Mouse (Mus musculus): ENCODE measurements around the gene Zc3hav1. TPM values are rescaled to one million over a fixed set of nuclear protein-coding genes. Genes with fewer than 3 reads are reported as not detected.
"Not testable (repeated sequence)": the region's sequence is repeated elsewhere in the genome, so short reads cannot be mapped to it uniquely, and the experiment has no call there.

The Zc3hav1 gene
- polyA plus RNA-seq, 1 experiment: 1.5 TPM

DNA sequence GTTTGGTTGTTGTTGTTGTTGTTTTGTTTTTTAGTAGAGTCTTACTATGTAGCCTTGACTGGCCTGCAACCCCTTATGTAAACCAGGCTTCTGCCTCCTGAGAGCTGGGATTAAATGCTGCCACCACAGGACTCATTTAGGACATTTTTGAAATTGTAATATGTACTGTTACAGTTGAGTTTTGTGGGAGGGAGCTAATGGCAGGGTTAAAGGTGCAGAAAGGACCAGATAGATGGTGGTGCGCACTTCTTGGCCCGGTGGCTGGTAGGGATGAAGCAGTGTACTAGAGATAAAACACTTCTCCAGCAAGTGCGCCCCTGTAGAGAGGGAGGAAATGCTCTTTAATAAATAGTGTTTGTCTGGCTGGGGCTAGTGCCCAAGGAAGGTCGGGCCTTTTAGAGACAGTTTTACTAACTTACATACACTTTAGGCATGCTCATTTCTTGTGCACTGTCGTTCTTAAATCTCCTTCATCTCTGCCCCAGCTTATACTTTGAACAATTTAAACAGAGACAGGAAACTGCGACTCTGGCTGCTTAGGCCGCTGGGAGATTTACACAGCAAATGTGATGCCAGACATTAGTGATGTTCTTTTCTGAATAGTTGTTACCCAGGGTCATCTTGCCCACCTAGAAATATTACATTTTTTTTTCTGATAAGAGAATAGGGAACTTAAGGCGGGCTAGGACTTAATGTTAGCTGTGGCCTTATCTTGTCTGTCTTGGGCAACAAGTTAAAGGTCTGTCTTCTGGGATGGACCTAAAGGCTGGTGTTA is 4.0 kb upstream of the Zc3hav1 start:
- TF ChIP-seq POLR2A (IDR thresholded peaks at IDR 0.05; ENCODE audit: borderline replicate concordance, extremely low read depth, insufficient read depth, insufficient read length, poor library complexity, severe bottlenecking): no peak
- DNase-seq (ENCODE audit: low read depth): no peak

DNA sequence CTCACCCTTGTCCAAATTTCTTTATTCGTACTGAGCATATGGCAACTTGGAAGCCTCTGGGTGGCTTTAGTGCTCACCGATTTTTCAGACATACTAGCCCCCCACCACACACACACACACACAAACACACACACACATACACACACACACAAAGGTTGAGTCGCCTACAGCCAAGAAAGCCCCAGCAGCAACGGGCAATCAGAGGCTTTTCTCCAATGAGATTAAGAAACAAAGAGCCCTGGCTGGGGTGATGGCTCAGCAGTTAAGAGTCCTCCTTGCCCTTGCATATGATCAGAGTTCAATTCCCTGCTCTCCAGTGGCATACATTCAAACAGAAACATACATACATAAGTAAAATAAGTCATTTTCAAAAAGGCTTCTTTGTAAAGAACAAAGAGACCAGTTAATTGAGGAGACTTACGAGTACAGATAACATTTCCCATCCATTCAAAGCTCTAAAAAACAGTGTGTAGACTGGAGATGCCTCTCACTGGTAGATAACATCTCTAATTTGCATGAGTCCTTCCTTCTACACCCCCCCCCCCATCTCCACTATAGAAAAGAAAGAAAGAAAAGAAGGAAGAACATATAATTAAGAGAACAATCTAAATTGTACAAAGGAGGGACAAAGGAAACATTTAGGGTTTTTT is 3.3 kb upstream of the Zc3hav1 start:
- no peak for DNase-seq (ENCODE audit: low read depth)

DNA sequence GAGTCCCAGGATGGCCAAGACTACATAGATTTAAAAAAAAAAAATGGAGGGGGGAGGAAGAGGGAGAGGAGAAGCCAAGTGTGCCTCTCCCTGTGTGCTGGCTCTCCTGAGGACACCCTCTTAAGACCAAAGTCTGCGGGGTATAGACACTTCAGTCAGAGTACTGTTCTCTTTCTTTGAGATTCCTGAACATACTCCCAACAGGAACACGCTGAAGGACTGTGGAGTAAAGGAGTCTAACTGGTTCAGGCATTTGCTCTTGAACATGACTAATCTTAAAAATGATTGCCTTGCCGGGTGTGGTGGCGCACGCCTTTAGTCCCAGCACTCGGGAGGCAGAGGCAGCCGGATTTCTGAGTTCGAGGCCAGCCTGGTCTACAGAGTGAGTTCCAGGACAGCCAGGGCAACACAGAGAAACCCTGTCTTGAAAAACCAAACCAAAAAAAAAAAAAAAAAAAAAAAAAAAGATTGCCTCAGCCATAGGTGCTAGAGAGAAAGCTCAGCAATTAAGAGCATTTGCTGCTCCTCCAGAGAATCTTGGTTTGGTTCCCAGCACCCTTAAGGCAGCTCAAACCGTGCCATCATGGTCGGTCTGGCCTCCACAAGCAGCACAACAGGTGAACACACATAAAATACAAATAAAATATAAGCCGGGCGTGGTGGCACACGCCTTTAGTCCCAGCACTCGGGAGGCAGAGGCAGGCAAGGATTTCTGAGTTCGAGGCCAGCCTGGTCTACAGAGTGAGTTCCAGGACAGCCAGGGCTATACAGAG is 2.4 kb upstream of the Zc3hav1 start:
- not testable (repeated sequence) for DNase-seq (ENCODE audit: low read depth)

More for the DNA sequence above, 3.3 kb upstream of the Zc3hav1 start:
- TF ChIP-seq CTCF (IDR thresholded peaks at IDR 0.05; ENCODE audit: borderline replicate concordance, extremely low read depth, insufficient read depth, insufficient read length) (no peak), POLR2A (IDR thresholded peaks at IDR 0.05; ENCODE audit: borderline replicate concordance, extremely low read depth, insufficient read depth, insufficient read length, poor library complexity, severe bottlenecking) (no peak)

DNA sequence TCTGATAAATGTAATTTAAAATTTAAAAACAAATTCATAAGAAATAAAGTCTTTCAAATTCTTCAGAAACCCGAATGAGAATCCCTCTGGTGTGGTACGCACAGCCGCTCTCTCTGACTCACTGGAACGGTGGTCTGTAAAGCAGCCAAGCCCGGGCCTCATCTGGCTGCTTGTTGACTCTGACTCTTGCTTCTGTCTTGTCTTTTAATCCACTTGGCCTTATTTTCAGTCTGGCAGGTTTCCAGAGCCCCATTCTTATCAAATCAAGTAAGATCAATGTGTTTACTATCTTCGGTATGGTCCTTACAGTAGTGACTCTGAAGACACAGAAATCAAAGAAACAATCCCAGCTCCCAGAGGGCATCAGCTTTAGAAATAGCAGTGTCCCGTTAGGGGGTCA is 1.5 kb upstream of the Zc3hav1 start:
- peak; percentile 27 for DNase-seq (ENCODE audit: low read depth)
- TF ChIP-seq CTCF (IDR thresholded peaks at IDR 0.05; ENCODE audit: borderline replicate concordance, extremely low read depth, insufficient read depth, insufficient read length) (no peak), POLR2A (IDR thresholded peaks at IDR 0.05; ENCODE audit: borderline replicate concordance, extremely low read depth, insufficient read depth, insufficient read length, poor library complexity, severe bottlenecking) (no peak)

DNA sequence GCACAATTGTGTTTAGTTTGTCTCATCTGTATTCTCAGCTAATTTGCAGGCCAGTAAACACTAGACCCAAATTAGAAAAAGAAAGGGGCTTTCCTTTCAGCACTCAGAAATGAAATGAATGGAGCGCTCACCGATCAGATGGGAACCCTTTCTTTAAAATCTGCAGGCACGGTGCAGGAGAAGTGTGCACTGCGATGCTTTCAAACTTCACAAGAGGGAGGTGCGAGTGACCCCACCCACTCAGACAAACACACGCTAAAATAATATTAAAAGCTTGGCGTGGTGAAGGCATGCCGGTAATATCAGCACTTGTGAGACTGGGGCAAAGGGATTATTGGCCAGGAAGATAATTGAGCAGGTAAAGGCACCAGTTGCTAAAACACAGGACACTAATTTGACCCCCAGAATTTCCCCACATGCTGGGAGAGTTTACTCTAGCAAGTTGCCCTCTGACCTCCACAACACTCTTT is 986 bp upstream of the Zc3hav1 start:
- DNase-seq (ENCODE audit: low read depth): no peak
- TF ChIP-seq POLR2A (IDR thresholded peaks at IDR 0.05; ENCODE audit: borderline replicate concordance, extremely low read depth, insufficient read depth, insufficient read length, poor library complexity, severe bottlenecking) (no peak), CTCF (IDR thresholded peaks at IDR 0.05; ENCODE audit: borderline replicate concordance, extremely low read depth, insufficient read depth, insufficient read length) (no peak)

DNA sequence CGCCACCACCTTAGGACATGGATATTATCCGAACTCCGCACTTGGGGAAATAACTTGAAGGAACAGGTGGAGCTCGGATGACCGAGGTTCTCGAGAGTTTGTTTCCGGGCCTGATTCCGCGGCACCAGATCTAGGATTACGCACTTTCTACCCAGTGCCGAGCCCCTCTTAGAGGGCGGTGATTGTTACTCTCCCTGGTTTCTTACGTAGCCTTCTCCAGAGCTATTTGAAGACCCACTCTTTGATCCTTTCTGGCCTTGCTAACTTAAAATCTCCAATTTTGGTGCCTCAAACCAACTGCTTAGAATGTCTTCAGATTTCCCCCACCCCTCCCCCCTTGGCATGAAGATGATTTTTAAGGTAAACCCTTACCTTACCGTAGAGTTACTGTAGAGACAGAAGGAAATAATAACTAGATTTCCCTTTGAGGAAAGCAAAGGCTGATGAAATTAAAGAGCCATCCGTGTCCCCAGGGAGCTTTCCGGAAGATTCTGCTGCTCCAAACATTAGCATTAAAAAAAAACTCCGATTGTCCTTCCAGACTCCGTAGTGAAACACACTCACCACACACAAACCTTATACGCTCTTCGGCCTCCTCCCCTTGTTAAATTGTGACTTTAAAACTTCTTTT is 435 bp upstream of the Zc3hav1 start:
- no peak for TF ChIP-seq POLR2A (IDR thresholded peaks at IDR 0.05; ENCODE audit: borderline replicate concordance, extremely low read depth, insufficient read depth, insufficient read length, poor library complexity, severe bottlenecking)
- no peak for TF ChIP-seq CTCF (IDR thresholded peaks at IDR 0.05; ENCODE audit: borderline replicate concordance, extremely low read depth, insufficient read depth, insufficient read length)
- DNase-seq (ENCODE audit: low read depth): peak; percentile 31

DNA sequence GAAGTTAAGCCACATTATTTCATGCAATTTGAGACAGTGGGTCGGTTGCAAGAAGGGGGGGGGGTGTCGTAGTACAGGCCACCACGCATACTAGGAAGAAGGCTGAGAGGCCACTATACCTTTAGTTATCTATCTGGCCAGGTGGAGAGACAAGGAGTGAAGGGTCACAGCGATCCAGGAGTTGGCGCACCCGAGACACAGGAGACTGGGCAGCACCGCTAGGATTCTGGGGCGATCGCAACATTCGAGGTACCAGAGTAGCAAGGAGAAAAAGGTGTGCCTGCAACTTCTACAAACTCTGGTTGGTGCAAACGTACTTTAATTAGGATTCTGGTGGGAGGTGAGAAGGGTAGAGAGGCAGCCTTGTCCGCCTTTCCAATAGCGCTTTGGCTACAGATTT is 1.2 kb downstream of the Zc3hav1 start:
- TF ChIP-seq CTCF (IDR thresholded peaks at IDR 0.05; ENCODE audit: borderline replicate concordance, extremely low read depth, insufficient read depth, insufficient read length): no peak
- TF ChIP-seq POLR2A (IDR thresholded peaks at IDR 0.05; ENCODE audit: borderline replicate concordance, extremely low read depth, insufficient read depth, insufficient read length, poor library complexity, severe bottlenecking): no peak
- no peak for DNase-seq (ENCODE audit: low read depth)

DNA sequence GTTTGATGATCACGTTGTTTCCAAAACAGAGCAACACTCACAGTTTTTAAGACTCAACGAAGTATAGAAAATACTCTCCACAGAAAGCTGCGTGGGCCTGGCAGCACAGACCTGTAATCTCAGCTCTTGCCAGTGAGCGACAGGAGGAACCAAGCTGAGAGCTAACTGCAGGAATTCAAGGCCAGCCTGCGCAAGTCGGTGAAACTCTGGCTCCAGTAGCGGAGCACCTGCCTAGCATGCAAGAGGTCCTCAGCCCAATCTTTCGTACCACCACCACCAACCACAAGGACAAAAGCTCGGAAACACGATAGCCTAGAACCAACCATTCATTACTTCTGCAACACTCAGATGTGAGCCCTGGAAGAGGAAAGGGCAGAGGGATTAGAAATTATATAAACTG is 2.0 kb downstream of the Zc3hav1 start:
- TF ChIP-seq POLR2A (IDR thresholded peaks at IDR 0.05; ENCODE audit: borderline replicate concordance, extremely low read depth, insufficient read depth, insufficient read length, poor library complexity, severe bottlenecking) (no peak), CTCF (IDR thresholded peaks at IDR 0.05; ENCODE audit: borderline replicate concordance, extremely low read depth, insufficient read depth, insufficient read length) (no peak)
- peak; percentile 19 for DNase-seq (ENCODE audit: low read depth)

DNA sequence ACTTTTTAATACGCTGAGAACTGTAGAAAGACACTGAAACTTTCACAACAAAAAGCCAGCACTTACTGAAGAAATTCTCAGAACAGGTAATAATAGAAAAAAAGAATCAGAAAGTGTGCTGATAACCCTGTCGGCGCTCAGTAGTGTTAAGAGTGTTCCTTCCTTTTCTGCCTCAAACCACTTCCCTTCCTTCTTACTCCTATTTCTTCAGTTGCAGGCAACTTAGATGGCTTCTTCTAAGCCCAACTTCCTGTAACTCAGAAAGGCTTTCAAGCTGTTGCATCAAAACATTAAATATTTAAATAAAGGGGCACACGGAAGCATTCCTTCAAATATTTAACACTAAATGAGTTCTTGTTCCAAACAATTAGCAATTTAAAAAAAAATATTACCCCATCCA is 2.5 kb downstream of the Zc3hav1 start:
- DNase-seq (ENCODE audit: low read depth): no peak
- TF ChIP-seq POLR2A (IDR thresholded peaks at IDR 0.05; ENCODE audit: borderline replicate concordance, extremely low read depth, insufficient read depth, insufficient read length, poor library complexity, severe bottlenecking) (no peak), CTCF (IDR thresholded peaks at IDR 0.05; ENCODE audit: borderline replicate concordance, extremely low read depth, insufficient read depth, insufficient read length) (no peak)

DNA sequence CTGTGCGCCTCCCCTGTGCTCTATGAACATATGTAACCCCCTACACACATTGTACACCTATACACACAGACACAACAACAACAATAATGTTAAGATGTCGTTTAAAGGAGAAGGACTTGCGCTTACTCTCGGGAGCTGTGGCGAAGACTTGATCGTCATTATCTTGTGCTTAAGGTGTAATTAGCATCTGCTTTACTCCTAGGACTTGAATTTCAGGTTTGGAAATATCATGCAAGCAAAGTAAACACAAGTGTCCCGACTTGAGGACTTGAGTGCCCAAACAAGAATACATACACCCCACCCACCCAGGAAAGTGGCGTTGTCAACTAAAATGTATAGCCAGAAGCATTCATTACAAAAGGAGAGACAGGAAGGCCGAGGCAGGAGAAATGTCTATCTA is 4.6 kb downstream of the Zc3hav1 start:
- TF ChIP-seq POLR2A (IDR thresholded peaks at IDR 0.05; ENCODE audit: borderline replicate concordance, extremely low read depth, insufficient read depth, insufficient read length, poor library complexity, severe bottlenecking) (no peak), CTCF (IDR thresholded peaks at IDR 0.05; ENCODE audit: borderline replicate concordance, extremely low read depth, insufficient read depth, insufficient read length) (no peak)
- DNase-seq (ENCODE audit: low read depth): no peak

DNA sequence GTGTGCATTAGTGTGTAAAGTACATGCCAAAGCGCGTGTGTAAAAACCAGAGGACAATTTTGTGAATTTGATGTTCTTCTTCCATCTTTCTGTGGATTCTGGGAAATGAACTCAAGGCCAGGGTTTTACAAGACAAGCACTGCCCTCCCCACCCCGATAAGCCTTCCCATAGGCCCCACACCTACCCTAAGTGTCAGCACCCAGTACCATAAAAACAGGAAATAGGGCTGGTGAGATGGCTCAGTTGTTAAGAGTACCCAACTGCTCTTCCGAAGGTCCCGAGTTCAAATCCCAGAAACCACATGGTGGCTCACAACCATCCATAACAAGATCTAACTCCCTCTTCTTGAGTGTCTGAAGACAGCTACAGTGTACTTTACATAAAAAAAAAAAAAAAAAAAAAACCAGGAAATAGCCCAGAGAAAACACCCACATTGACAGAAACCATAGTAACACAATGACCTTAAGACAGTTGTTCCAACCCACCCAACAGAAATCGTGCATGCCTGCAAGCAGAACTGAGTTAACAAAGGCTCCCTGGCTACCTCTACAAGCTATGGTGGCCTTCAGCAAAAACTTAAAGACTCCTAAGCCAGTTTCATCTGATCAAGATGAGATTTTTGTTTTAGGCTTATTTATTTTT is 5.5 kb downstream of the Zc3hav1 start:
- DNase-seq (ENCODE audit: low read depth): no peak
- TF ChIP-seq POLR2A (IDR thresholded peaks at IDR 0.05; ENCODE audit: borderline replicate concordance, extremely low read depth, insufficient read depth, insufficient read length, poor library complexity, severe bottlenecking) (no peak), CTCF (IDR thresholded peaks at IDR 0.05; ENCODE audit: borderline replicate concordance, extremely low read depth, insufficient read depth, insufficient read length) (no peak)

Measured in brain, embryonic 14.5 days (tissue).